In the genomic region with DNA sequence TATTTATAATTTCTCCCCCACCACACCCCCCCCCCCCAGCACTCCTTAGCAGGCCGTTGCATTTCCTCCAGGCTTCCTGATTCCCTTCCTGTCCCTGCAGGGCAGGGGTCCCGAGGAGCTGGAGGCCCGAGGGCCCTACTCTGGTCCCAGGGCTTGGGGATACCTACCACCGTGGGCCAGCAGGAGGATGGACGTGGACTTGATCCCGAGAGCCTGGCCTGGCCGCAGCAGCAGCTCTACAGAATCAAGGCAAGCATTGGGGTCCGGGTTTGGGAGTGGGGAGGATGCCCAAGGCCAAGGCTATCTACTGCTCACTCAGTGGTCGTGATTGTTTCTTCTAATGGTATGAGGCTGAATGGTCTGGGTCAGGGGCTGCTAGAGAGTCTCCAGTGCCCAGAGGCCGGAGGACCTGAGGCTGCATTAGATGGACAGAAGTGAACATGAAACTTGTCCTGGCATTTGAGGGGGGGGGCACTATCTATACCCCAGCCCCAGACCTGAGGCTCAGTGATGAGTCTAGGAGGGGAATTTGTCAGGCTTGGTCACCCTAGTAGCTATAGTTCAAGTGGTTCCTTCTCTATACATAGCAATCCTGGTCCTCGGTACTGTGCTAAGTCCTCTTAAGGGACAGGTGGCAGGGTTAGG, we compare ENCODE assay signal across 11 mouse cellular contexts. TPM values are rescaled to one million over a fixed set of nuclear protein-coding genes. Genes with fewer than 3 reads are reported as not detected.
DNase-seq lines count a peak whose midpoint lies in the region; ATAC-seq and TF ChIP-seq lines count a peak whose summit lies in the region.
"Had no signal": no experiment of that assay in that cellular context is flagged by ENCODE, and none has a peak within 500 bp of the region (broad histone marks: within the 10 kb centered on the region; RNA-seq: fewer than 3 reads in every experiment).

No protein-coding gene starts in this region.

- H3K4me2 ChIP-seq in heart, embryonic 12.5 days: peak overlapping the region; percentile 84; the same call in 1 of the 2 replicates
- peak overlapping the region; percentile 97 for H3K4me2 ChIP-seq in liver, embryonic 12.5 days
- H3K4me2 ChIP-seq in midbrain, embryonic 13.5 days (replicated peaks): 0 out of 2 replicates have a peak overlapping the region, but pooled peaks have one; percentile 79

- WGBS in heart, embryonic 12.5 days: 78% methylated on average over 11 of the region's 11 CpGs
- 71% methylated on average over 11 of the region's 11 CpGs for WGBS in liver, embryonic 12.5 days (ENCODE audit: insufficient replicate concordance)
- 88% methylated on average over 11 of the region's 11 CpGs for WGBS in embryonic facial prominence, embryonic 10.5 days
- WGBS in midbrain, embryonic 13.5 days: 91% methylated on average over 11 of the region's 11 CpGs
- WGBS in lung, adult 2 months: 71% methylated on average over 11 of the region's 11 CpGs

- peaks cover 29% of the 10 kb centered on the region for H3K4me1 ChIP-seq in heart, embryonic 12.5 days (replicated peaks)
- peaks cover 38% of the 10 kb centered on the region for H3K4me1 ChIP-seq in liver, embryonic 12.5 days
- H3K4me1 ChIP-seq in embryonic facial prominence, embryonic 10.5 days: peaks cover 35% of the 10 kb centered on the region
- H3K4me1 ChIP-seq in midbrain, embryonic 13.5 days (replicated peaks): peaks cover 54% of the 10 kb centered on the region
- peaks cover 6% of the 10 kb centered on the region for H3K4me1 ChIP-seq in lung, adult 2 months (ENCODE audit: control insufficient read depth, insufficient read depth, low read length)

- H3K4me3 ChIP-seq in heart, embryonic 12.5 days: no peak overlapping the region
- no peak overlapping the region for H3K4me3 ChIP-seq in liver, embryonic 12.5 days
- peak overlapping the region; percentile 91; the same call in 1 of the 2 replicates for H3K4me3 ChIP-seq in embryonic facial prominence, embryonic 10.5 days
- H3K4me3 ChIP-seq in midbrain, embryonic 13.5 days (replicated peaks): no peak overlapping the region; the same call in 1 of the 2 replicates
- no peak overlapping the region for H3K4me3 ChIP-seq in lung, adult 2 months (replicated peaks; ENCODE audit: extremely low read depth, low read depth, low read length)

- no peaks in the 10 kb centered on the region for H3K27me3 ChIP-seq in heart, embryonic 12.5 days (replicated peaks)
- no peaks in the 10 kb centered on the region for H3K27me3 ChIP-seq in liver, embryonic 12.5 days (replicated peaks)
- H3K27me3 ChIP-seq in embryonic facial prominence, embryonic 10.5 days (replicated peaks; ENCODE audit: low read depth, poor library complexity, severe bottlenecking): no peaks in the 10 kb centered on the region
- H3K27me3 ChIP-seq in midbrain, embryonic 13.5 days: peaks cover 21% of the 10 kb centered on the region; the same call in 1 of the 2 replicates

- no peak for TF ChIP-seq POLR2A in lung, adult 2 months (IDR thresholded peaks at IDR 0.05; ENCODE audit: borderline replicate concordance, extremely low read depth, low read depth, low read length)

- no peak for DNase-seq in heart, postnatal 25 days (ENCODE audit: low spot score)
- DNase-seq in liver: no peak
- DNase-seq in embryonic facial prominence, embryonic 10.5 days (ENCODE audit: low spot score): no peak
- DNase-seq in lung, adult 2 months: no peak
- DNase-seq: cerebellum, adult 2 months; lung, embryonic 14.5 days; thymus, postnatal 14 days had no signal

- H3K9ac ChIP-seq in heart, embryonic 12.5 days: no peak overlapping the region
- H3K9ac ChIP-seq in liver, embryonic 12.5 days: peak overlapping the region; percentile 92; the same call in 1 of the 2 replicates
- H3K9ac ChIP-seq in midbrain, embryonic 13.5 days (replicated peaks): peak overlapping the region; percentile 99; the same call in 1 of the 2 replicates

- no peak for TF ChIP-seq CTCF in lung, adult 2 months (IDR thresholded peaks at IDR 0.05; ENCODE audit: insufficient read depth, low read length)

- ATAC-seq in heart, embryonic 12.5 days (ENCODE audit: insufficient number of reproducible peaks, low FRiP score): no peak
- no peak for ATAC-seq in liver, embryonic 12.5 days
- ATAC-seq in midbrain, embryonic 13.5 days: no peak
- ATAC-seq in granulocyte monocyte progenitor cell, adult 5-6 weeks (replicated peaks; ENCODE audit: poor library complexity, severe bottlenecking): no peak

- no peaks in the 10 kb centered on the region for H3K9me3 ChIP-seq in heart, embryonic 12.5 days (replicated peaks)
- no peaks in the 10 kb centered on the region for H3K9me3 ChIP-seq in liver, embryonic 12.5 days (replicated peaks)
- no peaks in the 10 kb centered on the region for H3K9me3 ChIP-seq in embryonic facial prominence, embryonic 10.5 days
- H3K9me3 ChIP-seq in midbrain, embryonic 13.5 days: no peaks in the 10 kb centered on the region

- peaks cover 4% of the 10 kb centered on the region; the same call in 1 of the 2 replicates for H3K36me3 ChIP-seq in heart, embryonic 12.5 days
- H3K36me3 ChIP-seq in liver, embryonic 12.5 days: peaks cover 6% of the 10 kb centered on the region; the same call in 1 of the 2 replicates
- H3K36me3 ChIP-seq in embryonic facial prominence, embryonic 10.5 days (replicated peaks): peaks cover 21% of the 10 kb centered on the region
- peaks cover 5% of the 10 kb centered on the region; the same call in 1 of the 2 replicates for H3K36me3 ChIP-seq in midbrain, embryonic 13.5 days

- H3K27ac ChIP-seq in heart, embryonic 12.5 days (ENCODE audit: poor library complexity, severe bottlenecking): no peak overlapping the region
- H3K27ac ChIP-seq in liver, embryonic 12.5 days: peak overlapping the region; percentile 92; the same call in 1 of the 2 replicates
- H3K27ac ChIP-seq in embryonic facial prominence, embryonic 10.5 days (replicated peaks): no peak overlapping the region
- H3K27ac ChIP-seq in midbrain, embryonic 13.5 days: no peak overlapping the region

- intact Hi-C loops in heart, postnatal 25 days (cut with DNase I): no loop called here

RNA-seq across cellular contexts. Expression of a gene that starts 1.3 kb away (rescaled TPM):
- 11.4 and 11.7 TPM in 2 replicates for polyA plus RNA-seq in heart, embryonic 12.5 days (2016; fragmentation: Nextera tagmentation; extraction: Ambion mirVana)
- total RNA-seq in heart, postnatal 25 days (2021): 10 to 100 TPM; 14.0 to 16.0 TPM
- 15.2 and 16.4 TPM in 2 replicates for polyA plus RNA-seq in liver, embryonic 12.5 days (2016; fragmentation: Nextera tagmentation; extraction: Ambion mirVana)
- 9.5 and 12.4 TPM in 2 replicates for polyA plus RNA-seq in embryonic facial prominence, embryonic 10.5 days (2016; fragmentation: Nextera tagmentation; extraction: Ambion mirVana)
- polyA plus RNA-seq in midbrain, embryonic 13.5 days (2015; fragmentation: Nextera tagmentation; extraction: Ambion mirVana): 17.3 and 21.6 TPM in 2 replicates
- 14.0 and 17.5 TPM in 2 replicates for polyA plus RNA-seq in lung, adult 2 months (2012; rRNA removed)
- total RNA-seq in granulocyte monocyte progenitor cell, adult 5-6 weeks (2014; fragmentation: Nextera tagmentation): 26.9 and 28.3 TPM in 2 replicates
- total RNA-seq in granulocyte monocyte progenitor cell, adult 5-6 weeks (2017): 147 and 186 TPM in 2 replicates

RNA-seq across cellular contexts. Expression of a gene that starts 13.9 kb away (rescaled TPM):
- polyA plus RNA-seq in heart, embryonic 12.5 days (2016; fragmentation: Nextera tagmentation; extraction: Ambion mirVana): 199 and 201 TPM in 2 replicates
- 100 to 1,000 TPM; 130 to 133 TPM for total RNA-seq in heart, postnatal 25 days (2021)
- polyA plus RNA-seq in liver, embryonic 12.5 days (2016; fragmentation: Nextera tagmentation; extraction: Ambion mirVana): 162 and 174 TPM in 2 replicates
- polyA plus RNA-seq in embryonic facial prominence, embryonic 10.5 days (2016; fragmentation: Nextera tagmentation; extraction: Ambion mirVana): 289 and 299 TPM in 2 replicates
- polyA plus RNA-seq in midbrain, embryonic 13.5 days (2015; fragmentation: Nextera tagmentation; extraction: Ambion mirVana): 182 and 191 TPM in 2 replicates
- polyA plus RNA-seq in lung, adult 2 months (2012; rRNA removed): 43.4 and 46.7 TPM in 2 replicates
- total RNA-seq in granulocyte monocyte progenitor cell, adult 5-6 weeks (2014; fragmentation: Nextera tagmentation): 61.7 and 90.4 TPM in 2 replicates
- 47.1 and 68.9 TPM in 2 replicates for total RNA-seq in granulocyte monocyte progenitor cell, adult 5-6 weeks (2017)

RNA-seq across cellular contexts. Expression of a gene that starts 24.1 kb away (rescaled TPM):
- polyA plus RNA-seq in heart, embryonic 12.5 days (2016; fragmentation: Nextera tagmentation; extraction: Ambion mirVana): 1.2 TPM in 2 replicates
- total RNA-seq in heart, postnatal 25 days (2021): 1 to 10 TPM; 2.5 to 3.1 TPM
- 1.9 and 2.2 TPM in 2 replicates for polyA plus RNA-seq in liver, embryonic 12.5 days (2016; fragmentation: Nextera tagmentation; extraction: Ambion mirVana)
- polyA plus RNA-seq in embryonic facial prominence, embryonic 10.5 days (2016; fragmentation: Nextera tagmentation; extraction: Ambion mirVana): 1.2 TPM in 2 replicates
- polyA plus RNA-seq in midbrain, embryonic 13.5 days (2015; fragmentation: Nextera tagmentation; extraction: Ambion mirVana): 2.4 and 2.6 TPM in 2 replicates
- polyA plus RNA-seq in lung, adult 2 months (2012; rRNA removed): 60.0 and 65.3 TPM in 2 replicates
- total RNA-seq in granulocyte monocyte progenitor cell, adult 5-6 weeks (2014; fragmentation: Nextera tagmentation): 5.3 and 8.6 TPM in 2 replicates
- total RNA-seq in granulocyte monocyte progenitor cell, adult 5-6 weeks (2017): 2.1 and 3.7 TPM in 2 replicates

RNA-seq across cellular contexts. Expression of a gene that starts 41.8 kb away (rescaled TPM):
- polyA plus RNA-seq in heart, embryonic 12.5 days (2016; fragmentation: Nextera tagmentation; extraction: Ambion mirVana): 65.9 and 69.0 TPM in 2 replicates
- total RNA-seq in heart, postnatal 25 days (2021): 1 to 10 TPM; 3.2 to 3.6 TPM
- 65.9 and 68.3 TPM in 2 replicates for polyA plus RNA-seq in liver, embryonic 12.5 days (2016; fragmentation: Nextera tagmentation; extraction: Ambion mirVana)
- polyA plus RNA-seq in embryonic facial prominence, embryonic 10.5 days (2016; fragmentation: Nextera tagmentation; extraction: Ambion mirVana): 145 and 159 TPM in 2 replicates
- 31.8 and 36.8 TPM in 2 replicates for polyA plus RNA-seq in midbrain, embryonic 13.5 days (2015; fragmentation: Nextera tagmentation; extraction: Ambion mirVana)
- polyA plus RNA-seq in lung, adult 2 months (2012; rRNA removed): 5.4 and 7.5 TPM in 2 replicates
- 74.1 and 75.1 TPM in 2 replicates for total RNA-seq in granulocyte monocyte progenitor cell, adult 5-6 weeks (2014; fragmentation: Nextera tagmentation)
- 41.2 and 43.4 TPM in 2 replicates for total RNA-seq in granulocyte monocyte progenitor cell, adult 5-6 weeks (2017)

RNA-seq across cellular contexts. Expression of a gene that starts 47.1 kb away (rescaled TPM):
- polyA plus RNA-seq in heart, embryonic 12.5 days (2016; fragmentation: Nextera tagmentation; extraction: Ambion mirVana): 33.4 and 37.1 TPM in 2 replicates
- total RNA-seq in heart, postnatal 25 days (2021): 10 to 100 TPM; 11.0 to 11.7 TPM
- polyA plus RNA-seq in liver, embryonic 12.5 days (2016; fragmentation: Nextera tagmentation; extraction: Ambion mirVana): 12.0 and 13.2 TPM in 2 replicates
- polyA plus RNA-seq in embryonic facial prominence, embryonic 10.5 days (2016; fragmentation: Nextera tagmentation; extraction: Ambion mirVana): 29.1 and 30.1 TPM in 2 replicates
- 27.0 and 28.2 TPM in 2 replicates for polyA plus RNA-seq in midbrain, embryonic 13.5 days (2015; fragmentation: Nextera tagmentation; extraction: Ambion mirVana)
- polyA plus RNA-seq in lung, adult 2 months (2012; rRNA removed): 12.1 and 16.7 TPM in 2 replicates
- total RNA-seq in granulocyte monocyte progenitor cell, adult 5-6 weeks (2014; fragmentation: Nextera tagmentation): 5.7 and 13.3 TPM in 2 replicates
- 14.8 and 17.0 TPM in 2 replicates for total RNA-seq in granulocyte monocyte progenitor cell, adult 5-6 weeks (2017)

Comparison
In these comparisons a context has a peak if more than half of its experiments do, and no peak if none do; other contexts are left out.
1. RNA of a gene that starts 24.1 kb away (polyA plus RNA-seq): 60.0 to 65.3 TPM in lung, adult 2 months; 2.4 to 2.6 TPM in midbrain, embryonic 13.5 days, 1.9 to 2.2 TPM in liver, embryonic 12.5 days, 1.2 TPM in heart, embryonic 12.5 days and 1.2 TPM in embryonic facial prominence, embryonic 10.5 days; every median in the first group is over 10 times any median in the second.
2. Peak in every context shown above with its lines, with median percentiles within 50 percentile points of each other: H3K4me2 ChIP-seq.